In the genomic region with DNA sequence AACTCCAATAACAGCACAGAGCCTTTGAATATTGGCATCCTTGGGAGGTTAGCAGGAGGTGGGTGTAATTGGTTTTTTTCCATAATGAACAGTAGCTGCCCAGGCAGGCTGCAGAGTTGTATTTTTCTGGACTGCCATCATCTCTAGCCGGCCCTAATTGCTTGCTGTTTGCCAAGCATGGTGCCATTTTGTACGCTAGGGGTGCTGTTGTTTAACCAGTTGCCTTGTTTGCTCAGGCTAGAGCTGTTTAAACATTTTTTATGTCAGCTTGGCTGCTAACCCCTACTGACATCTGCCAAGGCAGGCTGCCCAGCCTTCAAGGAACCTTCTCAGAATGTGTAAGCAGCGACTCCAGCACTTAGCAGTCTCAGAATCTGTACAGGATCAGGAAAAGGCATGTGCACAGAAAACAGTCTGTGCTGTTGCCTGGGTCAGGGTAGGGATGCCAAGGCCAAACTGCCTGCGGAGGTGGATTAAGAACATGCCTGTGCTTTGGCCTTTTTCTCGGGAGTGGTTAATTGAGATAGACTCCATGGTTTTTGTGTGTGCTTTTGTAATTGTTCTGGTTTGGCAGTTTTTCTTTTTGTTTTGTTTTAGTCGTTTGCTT, we compare ENCODE assay signal across 8 mouse cellular contexts. TPM values are rescaled to one million over a fixed set of nuclear protein-coding genes. Genes with fewer than 3 reads are reported as not detected.
DNase-seq lines count a peak whose midpoint lies in the region; ATAC-seq lines count a peak whose summit lies in the region.

No protein-coding gene starts in this region.

- peak; percentile 19 for DNase-seq in thymus, postnatal 4 days
- no peak for DNase-seq in thymus, postnatal 14 days
- DNase-seq in cerebellum, postnatal 4 days (ENCODE audit: low spot score in 2 of 2): peak; percentile 21 to 68
- DNase-seq in gastrocnemius, postnatal 10 days: peak; percentile 40
- DNase-seq in layer of hippocampus, adult 18-20 months (ENCODE audit: low spot score in 2 of 2): peak; percentile 50 to 75
- DNase-seq in lung, postnatal 36 days: peak; percentile 77
- DNase-seq in skeletal muscle tissue, adult 2 months (ENCODE audit: low read depth, low spot score): peak; percentile 40

- ATAC-seq in erythroblast, adult 5-6 weeks (replicated peaks; ENCODE audit: low FRiP score, poor library complexity, severe bottlenecking): no peak

RNA-seq across cellular contexts. Expression of gene Gpr50, which starts 14.5 kb away (rescaled TPM):
- total RNA-seq in gastrocnemius, postnatal 10 days (2021): 1 to 10 TPM; 3.2 to 4.2 TPM
- total RNA-seq in layer of hippocampus, adult 18-20 months (2021): under 1 TPM in 1 of 2 experiments, not detected in 1; 0.40 TPM
- not detected in 2 replicates for total RNA-seq in erythroblast, adult 5-6 weeks (2015; ENCODE audit: low replicate concordance)
- 0.56 TPM in 1 of 2 replicates, not detected in the other for total RNA-seq in erythroblast, adult 5-6 weeks (2017; ENCODE audit: low replicate concordance)
